Mouse (Mus musculus) MEL (cell line): ENCODE results near the gene Eif1ad. TPM values are rescaled to one million over a fixed set of nuclear protein-coding genes. Genes with fewer than 3 reads are reported as not detected.
"Not testable (repeated sequence)": the region's sequence is repeated elsewhere in the genome, so short reads cannot be mapped to it uniquely, and the experiment has no call there.

Experiments used
- DNase-seq: peaks from one replicate; pipeline ENCODE4 v3.0.0; 2011; ENCODE audit warnings: low read depth, low spot score
- H3K27ac ChIP-seq: 2 replicates; pipeline ENCODE4 v1.5.1; 2012; ENCODE audit warnings: low read depth, mild to moderate bottlenecking, control low read depth, low read length, moderate library complexity; ENCODE audit not compliant: control insufficient read depth
- H3K27me3 ChIP-seq, 2 experiments: fragments of 150-350 bp in 1 of 2; sonication (generic) in 1 of 2; 2 replicates each; pipeline ENCODE4 v1.6.1; 2012; ENCODE audit warnings: low read length in 2 of 2, mild to moderate bottlenecking in 2 of 2, improper control_type of control experiment in 1 of 2, moderate library complexity in 1 of 2; ENCODE audit not compliant: insufficient read depth in 2 of 2, control insufficient read depth in 1 of 2
- H3K36me3 ChIP-seq, 2 experiments: 2 replicates each; pipeline ENCODE4 v1.6.1; 2012 to 2014; ENCODE audit warnings: low read length in 2 of 2, improper control_type of control experiment in 1 of 2, inconsistent platforms in 1 of 2, mild to moderate bottlenecking in 1 of 2; ENCODE audit not compliant: insufficient read depth in 2 of 2, control insufficient read depth in 1 of 2
- H3K4me1 ChIP-seq, 2 experiments: fragments of 150-350 bp in 1 of 2; sonication (generic) in 1 of 2; 2 replicates each; pipeline ENCODE4 v1.6.1; 2012; ENCODE audit warnings: low read length in 2 of 2, improper control_type of control experiment in 1 of 2, mild to moderate bottlenecking in 1 of 2; ENCODE audit not compliant: insufficient read depth in 2 of 2, control insufficient read depth in 1 of 2
- H3K4me3 ChIP-seq, 2 experiments: fragments of 150-350 bp in 1 of 2; sonication (generic) in 1 of 2; 2 replicates each; pipeline ENCODE4 v1.5.1; 2012; ENCODE audit warnings: low read depth in 2 of 2, low read length in 2 of 2, mild to moderate bottlenecking in 2 of 2, moderate library complexity in 2 of 2, control low read depth in 1 of 2, improper control_type of control experiment in 1 of 2; ENCODE audit not compliant: control insufficient read depth in 1 of 2, insufficient read depth in 1 of 2
- H3K79me2 ChIP-seq: 2 replicates; pipeline ENCODE4 v1.6.1; 2012; ENCODE audit warnings: mild to moderate bottlenecking, low read length, moderate library complexity; ENCODE audit not compliant: control insufficient read depth, poor library complexity, insufficient read depth
- H3K9ac ChIP-seq: 2 replicates; pipeline ENCODE4 v1.6.1; 2012; ENCODE audit warnings: low read depth, mild to moderate bottlenecking, control low read depth, low read length, moderate library complexity; ENCODE audit not compliant: control insufficient read depth, poor library complexity, severe bottlenecking
- H3K9me3 ChIP-seq: fragments of 150-350 bp; sonication (generic); replicated peaks from 2 replicates; pipeline ENCODE4 v1.6.1; 2012; ENCODE audit warnings: mild to moderate bottlenecking, low read length, improper control_type of control experiment, moderate library complexity; ENCODE audit not compliant: insufficient read depth
- KAT2A ChIP-seq: conservative IDR thresholded peaks from 2 replicates; pipeline ENCODE4 v1.6.1; 2012; ENCODE audit warnings: low read depth, low read length, improper control_type of control experiment, inconsistent platforms
- MAX ChIP-seq: IDR thresholded peaks from 2 replicates; pipeline ENCODE4 v1.6.1; 2011; ENCODE audit warnings: low read length, improper control_type of control experiment
- MAZ ChIP-seq: IDR thresholded peaks from 2 replicates; pipeline ENCODE4 v1.6.1; 2012; ENCODE audit warnings: low read depth, mild to moderate bottlenecking, inconsistent platforms, low read length, improper control_type of control experiment
- MEF2A ChIP-seq: IDR thresholded peaks from 2 replicates; pipeline ENCODE4 v1.6.1; 2014; ENCODE audit warnings: low read depth, mild to moderate bottlenecking, inconsistent platforms, low read length, improper control_type of control experiment; ENCODE audit not compliant: poor library complexity, insufficient replicate concordance, severe bottlenecking; ENCODE audit errors: extremely low read depth
- MXI1 ChIP-seq: IDR thresholded peaks from 2 replicates; pipeline ENCODE4 v1.6.1; 2011; ENCODE audit warnings: mild to moderate bottlenecking, low read depth, low read length, improper control_type of control experiment
- MYC ChIP-seq: IDR thresholded peaks from 2 replicates; pipeline ENCODE4 v1.6.1; 2011; ENCODE audit warnings: low read depth, mild to moderate bottlenecking, low read length, improper control_type of control experiment, moderate library complexity
- NELFE ChIP-seq: IDR thresholded peaks from 2 replicates; pipeline ENCODE4 v1.6.1; 2011; ENCODE audit warnings: low read depth, low read length, improper control_type of control experiment
- RAD21 ChIP-seq: IDR thresholded peaks from 2 replicates; pipeline ENCODE4 v1.6.1; 2011; ENCODE audit warnings: mild to moderate bottlenecking, low read depth, low read length, improper control_type of control experiment
- TBP ChIP-seq: IDR thresholded peaks from 2 replicates; pipeline ENCODE4 v1.8.0; 2011; ENCODE audit warnings: low read depth, low read length, improper control_type of control experiment
- UBTF ChIP-seq: IDR thresholded peaks from 2 replicates; pipeline ENCODE4 v1.6.1; 2012; ENCODE audit warnings: low read depth, mild to moderate bottlenecking, inconsistent platforms, low read length, improper control_type of control experiment, moderate library complexity, borderline replicate concordance; ENCODE audit not compliant: insufficient read depth
- USF2 ChIP-seq, 2 experiments: IDR thresholded peaks; 2 replicates each; pipeline ENCODE4 v1.6.1; 2011 to 2012; ENCODE audit warnings: improper control_type of control experiment in 2 of 2, low read length in 2 of 2, borderline replicate concordance in 1 of 2, inconsistent platforms in 1 of 2, low read depth in 1 of 2, mild to moderate bottlenecking in 1 of 2; ENCODE audit not compliant: insufficient read depth in 1 of 2
- ZC3H11A ChIP-seq: IDR thresholded peaks from 2 replicates; pipeline ENCODE4 v1.6.1; 2012; ENCODE audit warnings: low read depth, mild to moderate bottlenecking, inconsistent platforms, low read length, improper control_type of control experiment
- polyA plus RNA-seq, 2 experiments: library from polyadenylated mRNA; stranded (reverse) in 1 of 2; unstranded in 1 of 2; fragments of >175 nt in 1 of 2; fragments of >200 nt in 1 of 2; gene quantifications; 2 replicates each; pipeline versions ENCODE4 v1.2.1 to v1.2.4; 2012; ENCODE audit warnings: low replicate concordance in 2 of 2, low read depth in 1 of 2; ENCODE audit not compliant: insufficient read length in 2 of 2, insufficient read depth in 1 of 2, missing spikeins in 1 of 2
- total RNA-seq: library from RNA; depleted of rRNA; stranded (reverse); fragments of 300-350 nt; gene quantifications from 2 replicates; pipeline ENCODE4 v1.2.3, GENCODE M21; 2012

Eif1ad gene
- total and polyA plus RNA-seq, 3 experiments = 121 to 129 TPM; not detected in 1

DNA sequence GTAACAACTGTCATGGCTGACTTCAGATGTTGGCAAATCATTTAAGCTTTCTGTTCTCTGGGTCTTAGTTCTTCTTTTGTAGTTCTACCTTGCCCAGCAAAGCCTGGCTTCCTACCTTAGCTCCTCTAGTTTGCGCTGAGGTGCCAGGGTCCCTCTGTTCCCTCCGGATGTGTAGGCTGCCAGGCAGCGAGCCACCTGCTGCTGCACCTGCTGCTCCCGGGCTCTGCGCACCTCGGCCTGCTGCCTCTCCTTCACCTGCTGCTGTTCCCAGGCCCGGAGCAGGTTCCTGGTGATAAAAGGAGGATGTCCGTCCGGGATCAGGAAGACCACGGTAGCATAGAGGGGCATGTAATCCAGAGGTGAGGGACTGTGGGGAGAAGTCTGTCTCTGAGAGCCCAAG, 27.6 kb downstream of the Eif1ad start:
- peaks cover 0 to 14% of the 10 kb centered on the region in 2 experiments; a peak in 2 of 4 replicates for H3K4me1 ChIP-seq
- peaks cover 0 to 7% of the 10 kb centered on the region in 2 experiments; a peak in 2 of 4 replicates for H3K36me3 ChIP-seq
- no peaks in the 10 kb centered on the region for H3K27me3 ChIP-seq
- no peak overlapping the region for H3K9ac ChIP-seq
- no peak overlapping the region for H3K27ac ChIP-seq
- DNase-seq = no peak
- H3K9me3 ChIP-seq = no peaks in the 10 kb centered on the region
- H3K4me3 ChIP-seq = no peak overlapping the region
- peaks cover 9% of the 10 kb centered on the region for H3K79me2 ChIP-seq
- TF ChIP-seq MYC (no peak), MAX (no peak), TBP (no peak), MEF2A (no peak), ZC3H11A (no peak), MXI1 (no peak), UBTF (no peak)

DNA sequence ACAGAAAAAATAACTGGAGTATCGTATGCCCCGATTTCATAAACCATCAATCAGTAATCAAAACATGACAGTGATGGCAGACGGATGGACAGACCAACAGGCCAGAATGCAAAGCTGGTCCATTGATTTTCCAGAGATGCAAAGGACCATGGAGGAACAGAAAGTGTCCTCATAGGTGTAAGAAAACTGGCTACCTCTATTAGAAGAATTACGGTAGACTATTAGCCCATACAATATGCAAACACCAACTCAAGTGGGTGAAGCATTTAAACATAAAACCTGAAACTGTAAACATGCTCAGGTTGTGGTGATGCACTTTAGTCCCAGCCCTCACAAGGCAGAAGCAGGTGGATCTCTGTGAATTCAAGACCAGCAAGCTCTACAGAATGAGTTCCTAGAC, 28.8 kb downstream of the Eif1ad start:
- TF ChIP-seq MAZ (no peak), NELFE (no peak), USF2 (IDR thresholded peaks at IDR 0.05; ENCODE audit: borderline replicate concordance in 1 of 2, insufficient read depth in 1 of 2, low read depth in 1 of 2, low read length in 2 of 2) (no peak), RAD21 (no peak), KAT2A (no peak), MXI1 (peak; percentile 96)
- TF ChIP-seq, all 39 proteins: peak for 1
- Histone ChIP-seq H3K79me2 (peaks cover under 1% of the 10 kb centered on the region; the same call in 1 of the 2 replicates), H3K27ac (no peak overlapping the region), H3K9ac (no peak overlapping the region), H3K4me3 (no peak overlapping the region), H3K9me3 (no peaks in the 10 kb centered on the region), H3K36me3 (peaks cover 0 to 7% of the 10 kb centered on the region in 2 experiments; a peak in 1 of 4 replicates), H3K4me1 (peaks cover 3 to 12% of the 10 kb centered on the region in 2 experiments), H3K27me3 (no peaks in the 10 kb centered on the region)
- no peak for DNase-seq

DNA sequence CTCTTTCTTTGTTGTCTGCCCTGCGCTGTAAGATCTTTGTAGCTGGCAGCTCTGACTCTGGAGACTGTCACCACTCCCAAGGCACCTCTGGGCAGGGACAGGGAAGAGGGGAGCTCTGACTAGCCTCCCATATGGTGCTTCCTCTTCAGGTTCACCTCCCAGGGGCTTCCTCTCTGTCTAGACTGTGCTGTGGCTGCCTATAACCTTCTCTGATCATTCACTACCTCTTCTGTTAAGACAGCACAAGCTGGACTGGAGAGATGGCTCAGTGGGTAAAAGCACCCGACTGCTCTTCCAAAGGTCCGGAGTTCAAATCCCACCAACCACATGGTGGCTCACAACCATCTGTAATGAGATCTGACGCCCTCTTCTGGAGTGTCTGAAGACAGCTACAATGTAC, 34.5 kb downstream of the Eif1ad start:
- not testable (repeated sequence) for H3K27me3 ChIP-seq, H3K36me3 ChIP-seq, H3K79me2 ChIP-seq, H3K27ac ChIP-seq, H3K4me1 ChIP-seq, H3K9me3 ChIP-seq
- DNase-seq = peak; percentile 67
- Histone ChIP-seq H3K9ac (peak overlapping the region; percentile 42), H3K4me3 (peak overlapping the region in 1 of 2 experiments; percentile 4; a peak in 2 of 4 replicates)
- peak; percentile 98 for TF ChIP-seq TBP
